Mouse (Mus musculus) MN1 (cell line): ENCODE data around the gene Smim20.

Source experiments
- DNase-seq: peaks from one replicate; pipeline ENCODE4 v3.0.0-alpha.2; 2016; ENCODE audit warnings: low spot score

Smim20 gene

DNA sequence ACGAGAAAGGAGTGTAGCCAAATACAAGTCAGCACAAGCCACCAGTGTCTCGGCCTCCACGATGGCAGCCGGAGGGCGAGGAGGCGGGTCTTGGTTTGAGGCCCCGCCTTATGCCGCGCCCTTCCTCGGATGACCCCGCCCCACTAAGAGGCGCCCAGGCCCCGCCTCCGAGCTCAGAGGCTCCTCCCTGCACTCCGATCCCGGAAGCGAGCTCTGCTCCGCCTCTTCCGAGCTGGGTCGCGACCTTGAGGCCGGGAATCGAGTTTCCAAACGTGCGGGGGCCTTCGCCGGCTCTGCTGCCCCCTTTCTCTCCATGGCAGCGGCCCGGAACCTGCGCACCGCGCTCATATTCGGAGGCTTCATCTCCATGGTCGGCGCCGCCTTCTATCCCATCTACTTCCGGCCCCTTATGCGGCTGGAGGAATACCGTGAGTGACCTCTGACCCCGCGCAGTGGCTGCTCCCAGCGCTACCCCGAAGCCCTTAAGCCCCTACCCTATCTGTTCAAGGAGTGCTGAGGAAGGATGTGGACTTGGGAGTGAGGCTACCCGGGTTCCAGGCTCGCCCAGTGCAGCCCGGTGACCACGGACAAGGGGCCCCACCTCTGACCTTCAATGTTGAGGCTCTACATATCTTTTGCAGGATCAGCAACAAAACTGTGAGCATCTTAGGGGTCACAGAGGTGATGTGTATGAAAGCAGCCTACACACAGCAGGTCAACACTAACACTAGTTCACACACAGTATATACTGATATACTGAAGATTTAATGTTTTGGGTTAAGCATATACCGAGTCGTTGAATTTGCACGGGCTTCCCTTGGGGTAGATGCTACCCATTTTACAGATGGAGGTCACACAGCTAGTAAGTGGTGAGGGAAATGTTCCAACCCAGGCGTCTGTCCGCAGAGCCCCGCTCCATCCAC is at the start of gene Smim20:
Smim20 (plus strand) TSS at position 153 of the 923 bp plus-strand sequence.
- DNase-seq, result peak; percentile 68

DNA sequence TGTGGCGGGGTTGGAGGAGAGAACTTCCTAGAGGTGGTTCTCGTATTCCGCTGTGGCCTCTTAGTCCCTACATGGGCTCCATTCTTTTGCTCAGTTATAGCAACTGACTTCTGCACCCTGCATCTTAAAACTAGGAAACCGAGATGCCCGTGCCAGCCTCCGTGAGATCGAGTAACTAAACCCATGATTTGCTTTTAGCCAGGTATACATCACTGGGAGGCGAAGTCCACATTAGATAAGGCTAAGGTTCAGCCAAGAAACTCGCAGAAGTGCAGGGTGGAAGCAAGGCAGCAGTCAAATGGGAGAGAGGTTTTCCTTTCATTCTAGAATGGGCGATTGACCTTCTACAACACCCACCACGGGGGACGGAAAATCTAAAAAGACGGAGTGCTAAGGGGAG is 41.4 kb upstream of the Smim20 start:
- no peak for DNase-seq

DNA sequence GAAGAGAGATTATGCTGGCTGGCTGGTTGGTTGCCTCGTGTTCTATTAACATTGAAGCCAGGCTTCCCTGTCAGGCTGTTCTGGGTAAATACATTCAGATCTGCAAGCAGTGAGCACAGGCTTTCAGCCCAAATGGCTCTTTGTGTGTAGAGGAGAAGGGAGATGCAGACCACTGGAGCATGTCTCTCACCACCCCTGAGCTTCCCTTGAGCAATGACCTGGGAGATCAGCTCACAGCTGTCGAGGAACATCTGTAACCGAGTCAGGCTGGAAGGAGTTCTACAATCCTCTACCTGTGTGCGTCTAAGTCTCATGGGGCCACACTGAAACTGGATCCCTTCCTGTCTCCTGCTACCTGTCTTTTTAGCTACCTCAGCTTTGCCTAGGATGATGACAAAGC is 36.3 kb upstream of the Smim20 start:
- DNase-seq, result no peak

DNA sequence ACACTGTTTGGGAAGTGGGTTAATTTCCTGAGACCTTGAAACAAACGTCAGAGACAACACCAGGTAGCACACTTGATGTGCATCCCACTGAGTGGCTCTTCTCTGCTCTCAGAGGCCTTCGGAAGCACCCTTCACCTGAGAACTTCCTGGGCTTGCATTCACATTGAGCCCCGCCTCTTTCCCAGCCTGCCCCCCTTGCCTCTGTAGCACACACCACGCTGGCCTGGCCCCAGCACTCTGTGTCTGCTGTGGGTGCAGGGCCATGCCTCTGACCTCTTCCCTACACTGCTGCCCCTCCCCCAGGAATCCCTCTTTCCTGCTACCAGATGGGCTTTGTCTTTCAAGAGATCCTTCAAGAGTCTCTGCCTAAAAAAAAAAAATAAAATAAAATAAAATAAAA is 31.3 kb upstream of the Smim20 start:
- DNase-seq, result peak; percentile 60

DNA sequence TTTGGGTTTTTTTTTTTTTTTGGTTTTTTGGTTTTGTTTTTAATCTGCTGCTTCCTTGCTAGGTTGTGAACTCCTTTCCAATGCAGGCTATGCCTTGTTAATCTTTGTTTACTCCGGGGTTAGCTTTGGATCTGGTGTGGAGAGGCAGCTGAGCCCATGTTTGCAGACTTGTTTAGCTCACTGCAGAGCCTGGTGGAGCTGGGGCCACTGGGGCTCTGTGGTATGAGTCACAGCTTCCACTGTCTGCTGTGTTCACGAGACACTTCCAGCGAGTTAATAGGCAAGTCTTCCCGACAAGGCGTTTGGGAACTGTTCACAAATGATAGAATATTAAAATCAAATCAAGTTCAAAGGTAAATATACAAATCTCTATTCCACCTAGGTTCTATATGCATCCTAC is 30.7 kb upstream of the Smim20 start:
- peak; percentile 73 for DNase-seq

DNA sequence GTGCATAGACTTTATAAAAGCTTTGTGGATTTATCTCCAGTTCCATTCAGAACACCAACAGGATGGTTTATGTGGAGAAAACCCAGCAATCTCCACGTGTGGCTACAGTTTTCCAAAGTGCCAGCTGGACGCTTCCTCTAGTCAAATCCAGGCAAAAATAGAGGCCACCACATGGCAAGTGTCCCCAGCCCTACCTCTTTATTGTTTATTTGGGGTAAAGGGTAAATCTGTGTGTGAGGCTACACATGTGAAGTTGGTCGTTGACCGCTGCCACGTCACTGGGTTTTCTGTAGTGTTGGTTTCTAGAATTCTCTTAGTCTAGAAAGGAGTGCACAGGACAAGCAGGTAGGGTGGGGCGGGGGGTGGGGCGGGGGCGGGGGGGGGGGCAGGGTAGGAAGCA is 30.1 kb upstream of the Smim20 start:
- DNase-seq, result no peak

DNA sequence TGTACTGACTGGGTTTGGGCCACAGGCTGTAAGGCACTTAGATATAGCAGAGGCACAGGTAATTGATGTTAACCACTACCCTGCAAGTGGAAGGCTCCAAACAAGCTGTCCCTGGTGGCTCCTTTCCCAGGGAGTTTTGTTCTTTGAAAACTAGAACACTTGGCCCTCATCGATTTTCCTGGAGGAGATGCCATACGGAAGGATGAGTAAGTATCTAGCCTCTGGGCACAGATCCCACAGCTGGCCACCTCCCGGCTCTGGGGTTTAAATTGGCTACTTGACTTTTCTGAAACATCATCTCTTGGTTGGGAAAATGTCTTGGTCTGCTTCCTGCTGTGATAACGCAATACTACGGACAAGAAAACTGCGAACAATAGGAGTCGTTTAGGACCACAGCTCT is 28.1 kb upstream of the Smim20 start:
- DNase-seq, result peak; percentile 44

DNA sequence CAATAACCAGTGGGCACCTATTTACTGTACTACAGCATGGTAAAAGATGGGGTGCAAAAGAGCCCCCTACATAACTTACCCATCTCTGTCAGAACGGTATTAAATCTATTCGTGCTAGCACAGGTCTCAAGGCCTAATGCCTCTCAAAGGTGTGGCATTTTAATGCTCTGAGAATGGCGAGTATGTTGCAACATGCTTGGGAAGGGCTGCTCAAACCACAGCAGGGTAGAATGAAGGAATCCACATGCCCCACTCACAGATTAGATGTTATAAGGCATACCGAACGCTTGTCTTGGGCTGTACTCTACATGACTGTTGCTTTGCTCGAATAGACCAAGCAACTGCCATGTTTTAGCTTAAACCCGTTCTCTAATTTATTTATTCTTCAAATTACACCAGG is 27.7 kb upstream of the Smim20 start:
- no peak for DNase-seq

DNA sequence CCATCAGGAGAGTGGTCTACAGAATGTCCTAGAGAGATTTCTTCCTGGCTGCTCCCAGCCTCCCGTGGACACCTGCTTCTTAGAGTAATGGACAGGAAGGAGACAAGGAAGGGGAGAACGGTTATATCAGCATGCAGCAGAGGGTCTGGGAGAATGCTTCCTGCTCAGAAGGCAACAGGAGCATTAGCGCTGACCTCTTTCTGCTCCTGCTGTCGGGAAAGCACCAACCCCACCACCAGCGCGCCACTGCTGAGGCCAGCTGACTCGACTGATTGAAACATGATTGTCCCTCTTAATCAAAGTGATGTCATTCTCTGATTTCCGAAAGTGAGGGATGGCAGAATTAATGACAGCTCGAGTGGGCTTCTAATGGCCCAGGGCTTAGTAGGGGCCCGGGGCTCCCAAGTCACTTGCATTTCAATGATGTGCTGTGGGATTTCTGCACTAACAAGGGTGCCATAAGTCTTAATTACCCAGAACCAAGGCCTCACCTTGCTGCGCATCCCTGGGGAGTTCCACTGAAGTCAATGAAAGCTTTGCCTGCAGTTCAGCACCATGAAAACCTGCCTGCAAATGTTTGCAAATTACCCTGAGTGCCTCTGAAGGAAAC is 26.9 kb upstream of the Smim20 start:
- no peak for DNase-seq

DNA sequence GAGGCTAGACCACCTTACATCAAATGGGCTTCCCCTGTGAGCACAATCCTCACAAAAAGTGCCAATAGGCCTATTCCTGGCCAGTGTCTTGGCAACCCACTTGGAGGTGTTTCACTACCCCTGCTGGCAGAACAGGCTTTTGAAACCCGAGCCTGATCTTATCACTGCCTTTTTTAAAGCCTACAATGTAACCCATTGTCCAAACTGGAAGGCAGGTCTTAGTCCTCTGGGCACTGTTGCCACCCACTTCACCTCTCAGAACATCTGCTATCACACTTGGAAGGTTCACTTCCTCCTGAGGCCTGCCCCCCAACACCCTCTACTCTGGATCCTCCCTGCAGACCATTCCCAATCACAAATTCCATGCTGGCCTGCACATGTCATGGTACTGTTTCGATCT is 25.8 kb upstream of the Smim20 start:
- peak; percentile 41 for DNase-seq

DNA sequence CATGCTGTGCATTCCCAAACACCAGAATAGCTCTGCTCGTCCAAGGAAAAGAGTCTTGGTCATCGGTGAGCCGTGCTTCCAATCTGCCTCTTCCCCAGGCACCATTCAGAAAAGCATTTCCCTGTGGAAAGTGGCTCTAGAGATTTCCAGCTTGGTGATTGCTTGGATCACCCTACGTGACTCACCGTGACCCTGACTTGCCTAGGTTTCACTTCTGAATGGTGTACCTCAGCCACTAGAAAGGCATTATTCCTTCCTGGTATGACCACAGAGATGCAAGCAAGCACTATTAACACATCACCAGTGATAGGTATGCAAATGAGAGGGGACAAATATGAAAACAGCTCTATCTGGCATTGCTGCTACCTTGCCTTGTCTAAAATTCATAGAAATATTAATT is 24.9 kb upstream of the Smim20 start:
- DNase-seq, result no peak

DNA sequence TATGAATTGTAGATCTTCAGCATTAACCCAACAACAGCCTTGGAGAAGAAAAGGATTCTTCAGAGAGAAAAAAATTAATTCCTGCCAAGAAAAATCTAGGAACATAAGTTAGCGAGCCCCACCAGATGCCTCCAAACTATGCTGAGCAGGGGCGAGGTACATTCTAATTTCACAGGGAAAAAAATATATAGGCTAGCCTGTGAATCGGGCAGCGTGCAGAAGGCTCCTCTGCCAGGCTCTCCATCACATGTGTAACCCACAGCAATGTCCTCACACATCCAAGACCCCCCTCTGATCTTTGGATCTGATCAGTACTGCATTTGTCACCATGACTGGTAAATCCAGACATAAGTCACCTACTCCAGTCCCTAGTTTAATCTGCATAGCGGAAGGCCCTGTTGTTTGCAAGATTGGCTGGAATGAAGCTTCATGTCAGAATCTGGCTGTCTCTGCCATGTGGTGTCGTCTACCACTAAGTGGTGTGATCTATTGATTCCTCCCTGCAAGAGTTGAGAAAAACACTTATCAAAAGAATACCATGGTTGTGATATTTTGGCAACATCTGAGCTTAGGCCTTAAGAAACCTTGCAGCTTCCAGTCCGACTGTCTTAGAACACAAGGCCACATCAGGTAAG is 23.9 kb upstream of the Smim20 start:
- DNase-seq, result no peak

DNA sequence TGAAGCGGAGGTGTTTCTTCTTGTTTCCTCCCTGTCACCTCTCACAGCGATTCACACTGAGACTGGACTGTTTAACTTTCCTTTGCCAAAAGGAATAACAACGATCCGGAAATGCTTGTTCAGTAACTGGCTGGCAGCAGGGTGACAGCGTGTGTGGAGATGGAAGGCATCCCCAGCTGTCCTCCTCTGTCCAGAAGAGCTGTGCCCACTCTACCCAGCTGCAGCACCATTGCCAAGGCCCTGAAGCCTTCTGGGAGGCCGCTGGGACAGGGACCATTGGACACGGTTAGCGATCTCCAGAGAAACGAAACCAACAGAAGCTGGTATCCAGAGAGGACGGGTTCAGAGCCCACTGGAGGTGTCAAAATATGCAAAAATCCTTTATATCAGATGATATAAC is 22.9 kb upstream of the Smim20 start:
- no peak for DNase-seq

DNA sequence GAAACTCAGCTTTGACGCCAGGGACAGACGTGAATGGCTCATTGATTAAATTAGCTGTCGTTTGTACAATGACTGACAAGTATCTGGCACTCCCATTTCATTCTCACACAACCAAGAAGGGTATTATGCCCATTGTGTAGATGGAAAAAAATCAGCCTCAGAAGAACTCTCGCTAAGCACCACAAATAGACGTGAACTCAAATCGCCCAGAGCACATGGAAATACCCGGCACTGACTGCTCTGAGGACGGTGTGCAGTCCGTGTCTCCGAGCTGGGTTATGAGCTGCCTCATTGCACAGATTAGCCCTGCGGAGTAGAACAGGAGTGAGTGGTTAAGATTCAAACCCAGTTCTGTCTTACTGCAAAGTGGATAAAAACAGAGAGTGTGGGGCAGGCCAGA is 18.4 kb upstream of the Smim20 start:
- no peak for DNase-seq

DNA sequence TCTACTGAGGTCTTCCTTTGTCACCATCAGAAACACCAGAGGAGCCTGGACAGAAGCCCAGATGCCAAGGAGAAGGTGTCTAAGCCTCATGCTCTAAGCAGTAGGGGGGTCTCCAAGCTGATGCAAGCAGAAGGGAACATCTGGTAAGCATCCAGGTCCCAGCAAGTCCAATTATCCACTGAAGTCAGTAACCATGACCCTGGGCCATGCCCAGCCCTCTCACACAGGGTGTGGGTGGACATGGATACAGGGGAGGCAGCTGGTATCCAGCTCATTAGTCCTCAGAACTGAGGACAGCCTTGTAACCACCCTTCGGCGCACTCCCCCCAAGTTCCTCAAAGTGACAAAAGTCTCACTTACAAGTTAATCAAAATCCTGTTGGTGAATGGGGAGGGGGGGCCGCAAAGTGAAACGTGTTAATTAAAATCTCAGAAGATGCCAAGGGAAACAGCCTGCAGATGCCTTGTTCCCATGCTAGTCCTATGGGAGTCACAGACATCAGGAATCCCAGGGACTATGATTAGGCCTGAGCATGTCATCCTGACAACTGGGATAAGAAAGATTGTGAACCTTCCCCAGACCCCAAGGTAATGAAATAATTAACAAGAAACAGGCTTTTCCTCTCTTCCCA is 17.3 kb upstream of the Smim20 start:
- peak; percentile 67 for DNase-seq

DNA sequence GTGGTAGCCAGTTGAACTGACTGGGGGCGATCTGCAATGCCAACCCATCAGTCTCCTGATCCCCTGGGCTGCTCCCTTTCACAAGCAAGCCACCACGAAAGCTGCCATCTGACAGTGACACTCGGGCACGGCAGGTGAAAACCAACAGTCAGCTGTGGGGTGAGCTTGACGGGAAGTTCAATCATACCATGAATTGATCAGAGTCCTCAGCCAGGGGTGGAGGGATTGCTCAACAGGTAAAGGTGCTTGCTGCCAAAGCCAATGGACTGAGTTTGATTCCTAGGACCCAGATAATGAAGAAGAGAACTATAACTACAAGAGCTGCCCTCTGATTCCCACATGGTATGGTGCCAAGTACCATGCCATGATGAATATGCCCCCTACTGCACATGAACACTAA is 12.7 kb upstream of the Smim20 start:
- DNase-seq, result no peak

DNA sequence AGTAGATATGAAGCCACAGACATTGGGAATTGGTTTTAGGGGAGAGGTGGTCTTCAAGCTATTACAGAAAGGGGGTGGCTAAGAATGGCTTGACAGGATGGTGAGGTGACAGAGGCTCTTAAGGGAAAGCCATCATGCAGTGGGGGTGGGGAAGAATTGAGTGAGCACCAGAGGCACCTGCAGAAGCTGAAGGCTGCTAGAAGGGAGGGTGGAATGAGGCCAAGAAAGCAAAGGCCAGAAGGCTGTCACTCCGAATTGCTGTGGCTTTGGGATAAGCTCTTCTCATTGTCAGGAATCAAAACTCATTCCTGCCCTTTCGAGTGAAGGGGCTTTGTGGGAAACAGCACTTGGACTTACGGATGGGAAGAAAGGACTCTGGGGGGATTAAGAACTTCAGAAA is 12.1 kb upstream of the Smim20 start:
- no peak for DNase-seq

DNA sequence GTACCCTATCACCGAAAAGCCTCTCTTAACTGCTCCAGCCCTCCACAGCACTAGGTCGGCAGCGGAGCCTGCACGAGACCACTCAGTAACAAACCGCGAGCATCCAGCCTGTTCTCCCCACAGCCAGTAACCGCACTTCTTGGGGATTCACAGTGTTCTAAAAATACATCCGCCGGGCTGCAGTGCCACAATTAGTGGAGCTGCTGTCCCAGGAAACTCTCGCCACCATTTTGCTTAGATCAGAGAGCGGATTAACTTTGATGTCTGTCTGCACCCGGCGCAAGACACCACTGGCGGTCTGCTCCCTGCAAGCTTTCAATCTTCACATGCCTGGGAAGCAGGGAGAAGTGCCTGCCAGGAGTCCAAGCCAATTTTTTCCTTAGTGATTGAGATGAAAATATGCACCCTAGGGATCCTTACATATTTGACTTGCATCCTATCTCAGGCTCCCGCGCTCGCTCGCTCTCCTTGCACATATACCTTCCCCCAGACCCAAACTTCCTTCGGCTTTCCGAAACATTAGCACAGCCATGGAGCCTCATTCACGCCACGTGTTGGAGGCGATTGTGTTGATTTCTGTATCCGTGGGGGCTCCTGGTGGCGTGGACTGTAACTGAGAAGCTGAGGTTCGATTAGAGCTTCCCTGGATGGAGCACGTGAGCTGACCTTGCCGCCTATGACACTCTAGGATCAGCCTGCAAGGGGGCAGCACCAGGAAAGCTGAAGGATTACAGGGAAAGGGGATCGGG is 8.7 kb upstream of the Smim20 start:
- no peak for DNase-seq

DNA sequence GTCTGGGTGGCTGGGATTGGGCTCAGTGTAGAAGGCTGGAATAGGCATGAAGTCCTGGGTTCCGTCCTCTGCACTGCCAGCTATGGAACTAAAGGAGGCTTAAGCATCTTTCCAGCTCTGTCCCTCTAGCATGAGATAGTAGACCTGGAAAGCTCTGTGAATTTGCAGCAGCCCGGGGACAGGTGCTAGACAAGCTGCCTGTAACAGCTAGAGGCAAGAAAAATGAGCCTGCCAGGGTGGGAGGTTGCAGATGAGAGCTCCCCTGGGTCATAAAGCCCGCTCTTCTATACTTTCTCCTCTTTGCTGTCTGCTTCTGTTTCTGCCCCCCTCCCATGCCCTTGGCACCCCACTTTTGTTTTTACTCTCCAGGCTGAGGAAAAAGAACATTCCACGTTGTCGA is 7.0 kb upstream of the Smim20 start:
- DNase-seq, result no peak

DNA sequence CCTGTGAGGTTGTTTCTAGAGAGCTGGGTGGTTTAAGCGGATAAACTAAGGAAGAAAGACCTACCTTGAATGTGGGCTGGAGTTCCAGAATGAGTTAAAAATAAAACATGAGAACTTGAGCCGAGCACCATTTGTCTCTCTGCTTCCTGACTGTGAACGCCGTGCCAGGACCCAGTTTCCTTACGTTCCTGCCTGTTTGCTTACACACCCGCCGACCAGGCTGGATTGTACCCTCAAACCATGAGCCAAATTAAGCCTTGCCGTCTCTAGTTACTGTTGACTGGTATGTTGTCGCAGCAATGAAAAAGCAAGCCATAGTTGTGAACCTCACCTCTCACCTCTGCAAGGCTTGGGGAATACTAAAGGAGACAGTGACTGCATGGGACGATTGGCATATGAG is 4.9 kb upstream of the Smim20 start:
- DNase-seq, result no peak

DNA sequence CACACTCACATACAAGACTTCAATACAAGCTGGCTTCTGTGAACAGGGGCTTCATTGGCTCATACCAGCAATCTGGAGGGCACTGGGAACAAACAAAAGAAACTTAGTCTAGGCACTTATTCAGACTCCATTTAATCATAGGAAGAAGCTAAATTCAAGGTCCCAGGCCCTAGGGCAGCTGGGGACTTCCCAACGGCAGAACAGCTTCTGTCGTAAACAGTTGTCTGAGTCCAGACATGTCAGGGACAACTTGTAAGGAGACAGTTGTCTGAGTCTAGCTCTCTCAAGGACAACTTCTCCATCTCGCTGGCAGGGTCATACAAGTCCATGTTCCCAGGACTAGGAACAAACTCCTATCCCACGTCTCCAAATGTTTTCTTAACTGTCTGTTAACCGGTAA is 2.8 kb upstream of the Smim20 start:
- DNase-seq, result no peak

DNA sequence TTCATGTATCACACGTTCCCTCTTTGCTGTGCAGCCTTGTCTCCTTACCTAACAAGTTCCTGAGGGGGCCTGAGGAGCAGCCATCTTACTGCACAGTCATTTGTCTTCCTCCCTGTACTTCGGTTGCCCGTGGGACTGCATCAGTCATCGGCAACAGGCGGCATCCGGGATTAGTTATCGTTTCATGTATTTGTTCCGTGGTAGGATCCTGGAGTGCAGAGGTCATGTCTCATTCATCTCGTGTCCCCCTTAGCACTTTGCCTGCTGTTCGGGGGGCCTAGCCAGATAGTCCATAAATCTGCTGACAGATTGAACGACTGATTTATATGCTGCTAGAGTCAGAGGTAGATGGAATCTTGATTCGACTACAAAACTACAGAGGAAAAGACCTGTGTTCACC is 1.1 kb upstream of the Smim20 start:
- DNase-seq, result no peak
